Mouse (Mus musculus) hindbrain, embryonic 16.5 days (tissue): Measurements from ENCODE around the gene D8Ertd738e. TPM values are rescaled to one million over a fixed set of nuclear protein-coding genes. Genes with fewer than 3 reads are reported as not detected.
A peak's percentile ranks its signal among the peaks of the same experiment; 100 is the strongest.

Experiments used
- ATAC-seq: fragments of 200-750 bp; cut with Nextera tagmentation; 2 replicates; pipeline ENCODE4 v1.8.0; 2017; ENCODE audit warnings: moderate TSS enrichment, moderate library complexity
- H3K27ac ChIP-seq: fragments of 300-500 bp; sonication (generic); 2 replicates; pipeline ENCODE4 v1.5.1; 2014; ENCODE audit warnings: low read depth, mild to moderate bottlenecking, control low read depth, low read length, moderate library complexity
- H3K27me3 ChIP-seq: fragments of 300-500 bp; sonication (generic); replicated peaks from 2 replicates; pipeline ENCODE4 v1.6.1; 2014; ENCODE audit warnings: low read length; ENCODE audit not compliant: control insufficient read depth, insufficient read depth
- H3K36me3 ChIP-seq: fragments of 300-500 bp; sonication (generic); 2 replicates; pipeline ENCODE4 v1.6.1; 2014; ENCODE audit warnings: mild to moderate bottlenecking, low read length, moderate library complexity, mixed read lengths; ENCODE audit not compliant: control insufficient read depth, insufficient read depth
- H3K4me1 ChIP-seq: fragments of 300-500 bp; sonication (generic); 2 replicates; pipeline ENCODE4 v1.6.1; 2014; ENCODE audit warnings: low read depth, low read length; ENCODE audit not compliant: control insufficient read depth, insufficient read depth
- H3K4me2 ChIP-seq: fragments of 300-500 bp; sonication (generic); 2 replicates; pipeline ENCODE4 v1.6.1; 2014; ENCODE audit warnings: mild to moderate bottlenecking, low read length, control low read depth, moderate library complexity
- H3K4me3 ChIP-seq: fragments of 300-500 bp; sonication (generic); 2 replicates; pipeline ENCODE4 v1.5.1; 2014; ENCODE audit warnings: mild to moderate bottlenecking, low read length, control low read depth, moderate library complexity
- H3K9ac ChIP-seq: fragments of 300-500 bp; sonication (generic); 2 replicates; pipeline ENCODE4 v1.6.1; 2014; ENCODE audit warnings: low read depth, mild to moderate bottlenecking, control low read depth, low read length, moderate library complexity
- H3K9me3 ChIP-seq: fragments of 300-500 bp; sonication (generic); 2 replicates; pipeline ENCODE4 v1.6.1; 2014; ENCODE audit warnings: mild to moderate bottlenecking, low read length, moderate library complexity; ENCODE audit not compliant: control insufficient read depth
- WGBS: fragments of 180-500 bp; shearing (Covaris S2); extraction: QIAGEN DNeasy Blood & Tissue Kit; methylation state at CpG from one replicate; pipeline ENCODE4 v1.1.7; 2014; 5-methylcytosine and 5-hydroxymethylcytosine counted together
- microRNA counts: library from miRNA; unstranded; fragments of <30 nt; microRNA quantifications from one replicate; lab custom pipeline; 2016
- microRNA-seq: library from miRNA; unstranded; fragments of <30 nt; microRNA quantifications from one replicate; pipeline ENCODE4, GENCODE M21; 2017
- polyA plus RNA-seq: library from polyadenylated mRNA; unstranded; fragments of >200 nt; fragmentation: Nextera tagmentation; extraction: Ambion mirVana; gene quantifications from 2 replicates; pipeline ENCODE4 v1.2.1, GENCODE M21; 2015

Gene D8Ertd738e
- polyA plus RNA-seq, 1 experiment from 2014 or later = 266 TPM

GRCm38 (mm10) chr8:84200126-84200555, 49.4 kb downstream of the D8Ertd738e start:
- H3K9ac ChIP-seq = peak overlapping the region; percentile 61; the same call in 1 of the 2 replicates
- no peaks in the 10 kb centered on the region for H3K27me3 ChIP-seq
- peaks cover 26% of the 10 kb centered on the region for H3K4me1 ChIP-seq
- no peak for ATAC-seq
- H3K9me3 ChIP-seq = no peaks in the 10 kb centered on the region
- no peaks in the 10 kb centered on the region for H3K36me3 ChIP-seq
- H3K4me3 ChIP-seq = peak overlapping the region; percentile 47; the same call in 1 of the 2 replicates
- H3K27ac ChIP-seq = peak overlapping the region; percentile 77
- 13% methylated on average over 8 of the region's 8 CpGs for WGBS
- peak overlapping the region; percentile 78 for H3K4me2 ChIP-seq

- Histone ChIP-seq H3K27me3 (no peaks in the 10 kb centered on the region), H3K27ac (peak overlapping the region; percentile 77), H3K36me3 (no peaks in the 10 kb centered on the region), H3K9me3 (no peaks in the 10 kb centered on the region), H3K4me2 (no peak overlapping the region), H3K9ac (no peak overlapping the region), H3K4me1 (peaks cover 26% of the 10 kb centered on the region), H3K4me3 (no peak overlapping the region)
- 58% methylated on average over 11 of the region's 11 CpGs for WGBS
- ATAC-seq = no peak
Observed at GRCm38 (mm10) chr8:84199348-84200125, 50.0 kb downstream of the D8Ertd738e start.

- 22% methylated on average over 4 of the region's 4 CpGs for WGBS
- Histone ChIP-seq H3K27ac (peak overlapping the region; percentile 84), H3K4me1 (peaks cover 26% of the 10 kb centered on the region), H3K36me3 (no peaks in the 10 kb centered on the region), H3K4me3 (no peak overlapping the region; the same call in 1 of the 2 replicates), H3K27me3 (no peaks in the 10 kb centered on the region), H3K9me3 (no peaks in the 10 kb centered on the region), H3K9ac (no peak overlapping the region), H3K4me2 (no peak overlapping the region; the same call in 1 of the 2 replicates)
- ATAC-seq = no peak
Observed at GRCm38 (mm10) chr8:84198871-84199270, 50.6 kb downstream of the D8Ertd738e start.

GRCm38 (mm10) chr8:84197922-84198774, 51.4 kb downstream of the D8Ertd738e start:
- H3K36me3 ChIP-seq = no peaks in the 10 kb centered on the region
- 3% methylated on average over 30 of the region's 30 CpGs for WGBS
- no peaks in the 10 kb centered on the region for H3K27me3 ChIP-seq
- H3K9ac ChIP-seq = peak overlapping the region; percentile 56
- H3K27ac ChIP-seq = peak overlapping the region; percentile 84
- peak overlapping the region; percentile 83 for H3K4me2 ChIP-seq
- peak; percentile 77 for ATAC-seq
- peaks cover 26% of the 10 kb centered on the region for H3K4me1 ChIP-seq
- peak overlapping the region; percentile 56 for H3K4me3 ChIP-seq
- H3K9me3 ChIP-seq = no peaks in the 10 kb centered on the region

- Histone ChIP-seq H3K4me3 (peak overlapping the region; percentile 56), H3K4me1 (peaks cover 26% of the 10 kb centered on the region), H3K4me2 (peak overlapping the region; percentile 83), H3K27me3 (no peaks in the 10 kb centered on the region), H3K9me3 (no peaks in the 10 kb centered on the region), H3K27ac (peak overlapping the region; percentile 84), H3K36me3 (no peaks in the 10 kb centered on the region), H3K9ac (peak overlapping the region; percentile 59)
- WGBS = 3% methylated on average over 43 of the region's 43 CpGs
- peak; percentile 32 for ATAC-seq
Observed at GRCm38 (mm10) chr8:84197141-84197921, 52.2 kb downstream of the D8Ertd738e start.

MicroRNA genes within 50 kb of the gene (microRNA counts, 519-probe panel; counts per million panel counts)
- microRNA mmu-miR-23a (lab: Ali Mortazavi, UCI) = 3,016 counts per million, percentile 81 among the panel's probes with 10 or more counts
- microRNA mmu-miR-27a (lab: Ali Mortazavi, UCI) = 3,142 counts per million, percentile 84 among the panel's probes with 10 or more counts

Small RNAs within 50 kb of the gene (microRNA-seq; reads per million reads assigned to microRNA genes)
- gene Mir23a (6,604 reads per million, percentile 93 among the genes with 10 or more reads in this experiment), gene Mir24-2 (not detected), gene Mir27a (95.8 reads per million, percentile 49 among the genes with 10 or more reads in this experiment), gene Mir3074-2 (not detected)

Other genes starting within 250 kb of the D8Ertd738e start
- 0.90 and 0.94 TPM in 2 replicates for gene 1700067K01Rik, start 248.2 kb downstream of the D8Ertd738e start, polyA plus RNA-seq
- gene 2210011C24Rik, start 237.5 kb downstream of the D8Ertd738e start, polyA plus RNA-seq = 1.1 TPM in 2 replicates
- 9.6 and 11.3 TPM in 2 replicates for gene Palm3, start 228.2 kb downstream of the D8Ertd738e start, polyA plus RNA-seq
- 0.55 and 0.71 TPM in 2 replicates for gene Il27ra, start 207.1 kb downstream of the D8Ertd738e start, polyA plus RNA-seq
- gene Rln3, start 204.7 kb downstream of the D8Ertd738e start, polyA plus RNA-seq = 1.8 TPM in 2 replicates
- gene Gm10643, start 184.6 kb downstream of the D8Ertd738e start, polyA plus RNA-seq = 1.6 and 1.7 TPM in 2 replicates
- gene Rfx1, start 182.9 kb downstream of the D8Ertd738e start, polyA plus RNA-seq = 7.9 and 9.0 TPM in 2 replicates
- 21.5 and 22.7 TPM in 2 replicates for gene Dcaf15, start 145.0 kb downstream of the D8Ertd738e start, polyA plus RNA-seq
- 0.51 and 0.55 TPM in 2 replicates for gene Podnl1, start 123.7 kb downstream of the D8Ertd738e start, polyA plus RNA-seq
- 53.3 and 54.5 TPM in 2 replicates for gene Cc2d1a, start 101.8 kb downstream of the D8Ertd738e start, polyA plus RNA-seq
- gene 4930432K21Rik, start 101.7 kb downstream of the D8Ertd738e start, polyA plus RNA-seq = 2.7 and 2.9 TPM in 2 replicates
- 6.2 and 6.8 TPM in 2 replicates for gene Nanos3, start 64.5 kb downstream of the D8Ertd738e start, polyA plus RNA-seq
- 16.2 and 22.2 TPM in 2 replicates for gene Zswim4, start 12.7 kb downstream of the D8Ertd738e start, polyA plus RNA-seq
- 46.4 and 47.9 TPM in 2 replicates for gene Mri1, start 7.6 kb upstream of the D8Ertd738e start, polyA plus RNA-seq
- 23.0 and 25.0 TPM in 2 replicates for gene Ccdc130, start 20.7 kb upstream of the D8Ertd738e start, polyA plus RNA-seq
- 15.7 and 17.1 TPM in 2 replicates for gene Cacna1a, start 138.7 kb upstream of the D8Ertd738e start, polyA plus RNA-seq